Mouse (Mus musculus) liver, embryonic 12.5 days (tissue): ENCODE measurements around the gene Dnajb13. TPM values are rescaled to one million over a fixed set of nuclear protein-coding genes. Genes with fewer than 3 reads are reported as not detected.

Experiments
- ATAC-seq: fragments of 200-750 bp; cut with Nextera tagmentation; 2 replicates; pipeline ENCODE4 v1.8.0; 2017; ENCODE audit warnings: moderate number of reproducible peaks, mild to moderate bottlenecking, moderate library complexity
- H3K27ac ChIP-seq: fragments of 300-500 bp; sonication (generic); 2 replicates; pipeline ENCODE4 v1.5.1; 2016; ENCODE audit warnings: mild to moderate bottlenecking
- H3K27me3 ChIP-seq: fragments of 300-500 bp; sonication (generic); replicated peaks from 2 replicates; pipeline ENCODE4 v1.6.1; 2016; ENCODE audit warnings: mild to moderate bottlenecking, moderate library complexity
- H3K36me3 ChIP-seq: fragments of 300-500 bp; sonication (generic); 2 replicates; pipeline ENCODE4 v1.6.1; 2016; ENCODE audit warnings: mild to moderate bottlenecking, moderate library complexity
- H3K4me1 ChIP-seq: fragments of 300-500 bp; sonication (generic); 2 replicates; pipeline ENCODE4 v1.6.1; 2016
- H3K4me2 ChIP-seq: fragments of 300-500 bp; sonication (generic); 2 replicates; pipeline ENCODE4 v1.6.1; 2016; ENCODE audit warnings: mild to moderate bottlenecking, moderate library complexity
- H3K4me3 ChIP-seq: fragments of 300-500 bp; sonication (generic); 2 replicates; pipeline ENCODE4 v1.5.1; 2016; ENCODE audit warnings: mild to moderate bottlenecking, moderate library complexity
- H3K9ac ChIP-seq: fragments of 300-500 bp; sonication (generic); 2 replicates; pipeline ENCODE4 v1.6.1; 2016; ENCODE audit warnings: mild to moderate bottlenecking, moderate library complexity
- H3K9me3 ChIP-seq: fragments of 300-500 bp; sonication (generic); replicated peaks from 2 replicates; pipeline ENCODE4 v1.6.1; 2016; ENCODE audit warnings: mild to moderate bottlenecking, moderate library complexity
- WGBS: fragments of 180-500 bp; shearing (Covaris S2); methylation state at CpG from one replicate; pipeline ENCODE4 v1.1.7; 2016; ENCODE audit not compliant: insufficient replicate concordance; 5-methylcytosine and 5-hydroxymethylcytosine counted together
- polyA plus RNA-seq: library from polyadenylated mRNA; unstranded; fragments of >200 nt; fragmentation: Nextera tagmentation; extraction: Ambion mirVana; gene quantifications from 2 replicates; pipeline ENCODE4 v1.2.1, GENCODE M21; 2016

Gene Dnajb13
- polyA plus RNA-seq, 1 experiment from 2014 or later = 2.5 TPM

DNA sequence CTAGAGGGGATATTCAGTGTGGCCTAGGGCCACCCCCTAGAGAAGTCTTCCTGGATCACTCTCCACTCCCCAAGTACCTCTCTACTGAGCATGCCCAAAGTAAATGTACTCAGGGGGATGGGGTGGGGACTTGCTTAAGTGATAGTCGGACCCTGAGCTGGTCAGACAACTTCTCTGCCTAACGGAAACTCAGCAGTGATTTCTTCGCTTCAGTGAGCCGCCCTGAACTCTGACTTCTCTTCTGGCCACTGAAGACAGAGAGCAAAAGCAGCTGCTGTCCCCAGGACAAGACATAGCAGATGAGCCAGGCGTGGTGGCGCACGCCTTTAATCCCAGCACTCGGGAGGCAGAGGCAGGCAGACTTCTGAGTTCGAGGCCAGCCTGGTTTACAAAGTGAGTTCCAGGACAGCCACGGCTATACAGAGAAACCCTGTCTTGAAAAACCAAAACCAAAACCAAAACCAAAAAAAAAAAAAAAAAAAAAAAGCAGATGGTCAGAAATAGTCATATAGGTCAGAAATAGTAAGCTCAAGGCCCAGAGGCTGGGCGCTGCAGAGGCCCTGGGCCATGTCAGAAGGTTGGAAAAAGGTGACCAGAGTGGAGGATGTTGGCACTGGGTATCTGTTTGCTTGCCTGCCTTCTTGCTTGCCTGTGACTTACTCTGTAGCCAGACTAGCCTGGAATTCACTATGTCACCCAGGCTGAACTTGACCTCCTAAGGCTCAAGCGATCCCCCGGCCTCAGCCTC is 9.8 kb downstream of the Dnajb13 start:
- Histone ChIP-seq H3K27me3 (peaks cover 15% of the 10 kb centered on the region), H3K4me3 (no peak overlapping the region), H3K4me2 (no peak overlapping the region), H3K9me3 (no peaks in the 10 kb centered on the region), H3K27ac (no peak overlapping the region), H3K36me3 (peaks cover 8% of the 10 kb centered on the region), H3K9ac (no peak overlapping the region), H3K4me1 (peaks cover 53% of the 10 kb centered on the region)
- 75% methylated on average over 13 of the region's 13 CpGs for WGBS
- no peak for ATAC-seq

DNA sequence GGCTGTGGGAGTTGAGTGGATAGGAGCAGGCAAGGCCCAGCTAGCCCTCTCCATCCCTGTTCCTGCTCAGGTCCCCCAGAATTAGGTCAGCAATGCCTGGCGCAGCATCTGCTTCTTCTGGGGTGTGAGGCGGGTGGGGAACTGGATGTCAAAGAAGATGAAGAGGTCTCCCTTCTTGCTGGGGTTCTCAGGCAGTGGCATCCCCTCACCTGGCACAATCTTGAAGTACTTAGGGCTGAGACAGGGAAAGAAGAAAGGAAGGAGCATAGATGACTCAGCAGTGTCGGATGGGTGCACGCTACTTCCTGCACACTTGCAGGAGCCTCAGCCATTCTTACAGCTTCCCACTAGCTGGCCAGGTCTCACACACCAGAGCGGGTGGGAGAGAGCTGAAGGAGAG is 11.7 kb downstream of the Dnajb13 start:
- Histone ChIP-seq H3K9ac (0 out of 2 replicates have a peak overlapping the region, but pooled peaks have one; percentile 39), H3K4me1 (peaks cover 72% of the 10 kb centered on the region), H3K4me3 (no peak overlapping the region), H3K9me3 (no peaks in the 10 kb centered on the region), H3K27ac (peak overlapping the region; percentile 84), H3K36me3 (peaks cover 27% of the 10 kb centered on the region), H3K27me3 (peaks cover 3% of the 10 kb centered on the region; the same call in 1 of the 2 replicates), H3K4me2 (no peak overlapping the region)
- WGBS = 39% methylated on average over 5 of the region's 5 CpGs
- peak; percentile 13; the same call in 1 of the 2 replicates for ATAC-seq

DNA sequence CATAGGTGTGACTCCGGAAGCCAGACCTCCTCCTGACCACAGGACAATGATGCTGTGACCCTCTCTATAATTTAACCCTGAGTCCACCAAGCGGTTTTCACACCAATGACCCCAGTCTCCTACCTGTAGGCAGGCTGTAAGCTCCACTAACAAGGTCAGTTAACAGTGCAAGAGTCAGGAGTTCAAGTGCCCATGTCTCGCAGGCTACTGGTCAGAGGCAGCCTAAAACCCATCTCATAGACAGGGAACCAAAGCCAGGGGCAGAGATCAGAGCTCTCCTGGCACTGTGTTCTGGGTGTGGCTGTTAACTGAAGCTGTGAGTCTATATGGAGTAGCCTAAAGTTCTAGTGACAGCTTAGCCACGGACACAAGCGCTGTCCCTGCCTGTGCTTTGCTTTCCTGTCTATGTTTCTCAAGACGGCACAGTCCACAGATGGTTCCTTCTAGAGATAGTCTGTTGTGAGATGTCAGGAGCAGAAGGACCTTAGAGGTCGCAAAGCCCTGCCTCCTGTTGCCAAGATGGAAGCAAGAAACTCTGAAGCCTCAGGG is 12.3 kb downstream of the Dnajb13 start:
- H3K9me3 ChIP-seq = no peaks in the 10 kb centered on the region
- H3K4me3 ChIP-seq = no peak overlapping the region
- peak overlapping the region; percentile 84 for H3K27ac ChIP-seq
- peaks cover 78% of the 10 kb centered on the region for H3K4me1 ChIP-seq
- H3K36me3 ChIP-seq = peaks cover 33% of the 10 kb centered on the region
- 56% methylated on average over 7 of the region's 7 CpGs for WGBS
- ATAC-seq = peak; percentile 17
- no peaks in the 10 kb centered on the region for H3K27me3 ChIP-seq
- H3K9ac ChIP-seq = peak overlapping the region; percentile 39
- H3K4me2 ChIP-seq = no peak overlapping the region

DNA sequence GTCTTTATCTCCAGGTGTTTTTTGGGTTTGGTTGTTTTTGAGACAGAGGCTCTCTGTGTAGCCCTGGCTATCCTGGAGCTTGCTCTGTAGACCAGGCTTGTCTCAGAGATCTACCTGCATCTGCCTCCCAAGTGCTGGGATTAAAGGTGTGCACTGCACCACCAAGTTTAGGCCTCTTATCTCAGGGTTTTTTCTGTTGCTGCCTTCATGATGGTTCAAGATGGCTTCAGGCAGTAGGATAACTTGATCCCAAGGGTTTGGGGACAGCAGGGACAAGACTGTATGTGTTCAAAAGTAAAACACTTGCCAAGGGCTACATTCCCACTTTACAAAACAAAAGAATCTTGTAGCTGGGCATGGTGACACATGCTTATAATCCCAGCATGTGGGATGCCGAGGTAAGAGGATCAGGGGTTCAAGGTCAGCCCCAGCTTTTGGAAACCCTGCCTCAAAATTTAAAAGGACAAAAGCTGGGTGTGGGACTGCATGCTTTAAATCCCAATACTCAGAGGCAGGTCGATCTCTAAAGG is 12.9 kb downstream of the Dnajb13 start:
- no peak overlapping the region for H3K4me3 ChIP-seq
- 55% methylated on average over 2 of the region's 2 CpGs for WGBS
- H3K9me3 ChIP-seq = no peaks in the 10 kb centered on the region
- ATAC-seq = no peak
- H3K4me2 ChIP-seq = no peak overlapping the region
- peak overlapping the region; percentile 84 for H3K27ac ChIP-seq
- H3K27me3 ChIP-seq = no peaks in the 10 kb centered on the region
- peaks cover 83% of the 10 kb centered on the region for H3K4me1 ChIP-seq
- H3K36me3 ChIP-seq = peaks cover 38% of the 10 kb centered on the region
- peak overlapping the region; percentile 39 for H3K9ac ChIP-seq

DNA sequence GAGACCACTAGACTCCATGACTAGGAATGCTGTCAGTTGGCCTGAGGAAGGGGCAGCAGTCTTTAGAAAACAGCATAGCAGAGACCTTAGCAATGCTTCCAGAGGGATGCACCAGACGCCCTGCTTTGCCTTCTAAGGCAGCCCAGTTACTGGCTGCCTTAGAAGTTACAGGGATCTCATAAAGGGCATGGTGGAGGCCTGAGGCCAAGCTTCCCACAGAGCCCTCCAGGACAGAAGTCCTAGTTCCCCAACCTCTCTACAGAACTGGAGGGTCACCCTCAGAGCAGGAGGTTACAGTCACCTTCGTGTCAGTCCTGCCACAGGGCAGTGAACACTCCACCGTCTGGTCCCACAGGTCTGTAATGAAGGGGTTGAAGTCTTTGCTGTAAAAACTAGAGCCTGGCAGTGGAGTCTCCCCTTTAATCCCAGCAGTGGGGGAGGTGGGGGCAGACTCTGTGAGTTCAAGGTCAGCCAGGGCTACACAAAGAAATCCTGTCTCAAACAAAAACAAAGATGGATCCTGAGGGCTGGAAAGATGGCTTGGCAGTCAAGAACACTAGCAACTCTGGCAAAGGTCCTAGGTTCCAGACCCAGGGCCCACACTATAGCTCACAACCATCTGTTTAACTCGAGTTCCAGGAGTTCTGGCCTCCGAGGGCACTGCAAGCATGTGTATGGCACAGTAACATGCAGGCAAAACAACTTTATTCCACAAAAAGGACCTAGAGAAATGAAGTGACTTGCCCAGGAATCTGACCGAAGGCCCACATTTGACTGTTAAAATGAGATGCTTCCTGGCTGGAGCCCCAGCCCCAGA is 13.5 kb downstream of the Dnajb13 start:
- Histone ChIP-seq H3K4me2 (no peak overlapping the region), H3K9me3 (no peaks in the 10 kb centered on the region), H3K27ac (peak overlapping the region; percentile 84), H3K4me3 (no peak overlapping the region), H3K4me1 (peaks cover 86% of the 10 kb centered on the region), H3K27me3 (no peaks in the 10 kb centered on the region), H3K36me3 (peaks cover 45% of the 10 kb centered on the region), H3K9ac (no peak overlapping the region)
- peak; percentile 41 for ATAC-seq
- 56% methylated on average over 6 of the region's 6 CpGs for WGBS

DNA sequence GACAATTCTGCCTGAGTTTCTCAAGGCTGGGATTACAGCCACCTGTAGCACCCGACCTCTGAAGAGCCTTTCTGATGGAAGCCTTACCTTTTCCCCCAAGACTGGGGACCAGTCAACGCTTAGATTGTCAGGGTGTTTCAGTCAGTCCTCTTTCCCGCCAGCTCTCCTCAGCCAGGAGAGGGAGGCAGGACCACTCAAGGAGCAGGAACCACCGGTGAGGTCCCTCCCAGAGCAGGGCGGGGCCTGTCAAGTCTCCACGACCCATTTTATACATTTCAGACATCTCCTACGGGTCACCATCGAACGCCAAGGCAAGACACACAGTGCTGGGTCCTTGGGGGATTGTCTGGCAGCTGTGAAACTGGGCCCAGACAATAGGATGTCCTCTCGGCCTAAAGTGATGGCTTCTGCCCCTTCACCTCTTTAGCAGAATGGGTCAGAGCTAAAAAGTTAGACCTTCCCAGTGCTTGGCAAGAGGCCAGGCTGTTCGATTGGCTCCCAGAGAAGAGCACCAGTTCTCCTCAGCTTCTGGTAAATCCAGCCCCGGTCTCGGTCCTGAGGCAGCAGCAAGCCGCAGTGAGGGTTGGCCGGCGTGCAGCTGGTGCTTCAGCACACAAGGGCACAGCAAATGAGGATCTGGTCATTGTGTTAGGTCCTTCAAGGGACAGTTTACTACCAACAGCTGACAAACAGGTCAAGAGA is 14.3 kb downstream of the Dnajb13 start:
- no peaks in the 10 kb centered on the region for H3K27me3 ChIP-seq
- no peak overlapping the region; the same call in 1 of the 2 replicates for H3K9ac ChIP-seq
- peak; percentile 9 for ATAC-seq
- peaks cover 53% of the 10 kb centered on the region for H3K36me3 ChIP-seq
- H3K4me1 ChIP-seq = peaks cover 94% of the 10 kb centered on the region
- H3K9me3 ChIP-seq = no peaks in the 10 kb centered on the region
- no peak overlapping the region for H3K4me3 ChIP-seq
- no peak overlapping the region for H3K4me2 ChIP-seq
- H3K27ac ChIP-seq = peak overlapping the region; percentile 84
- 64% methylated on average over 16 of the region's 16 CpGs for WGBS

DNA sequence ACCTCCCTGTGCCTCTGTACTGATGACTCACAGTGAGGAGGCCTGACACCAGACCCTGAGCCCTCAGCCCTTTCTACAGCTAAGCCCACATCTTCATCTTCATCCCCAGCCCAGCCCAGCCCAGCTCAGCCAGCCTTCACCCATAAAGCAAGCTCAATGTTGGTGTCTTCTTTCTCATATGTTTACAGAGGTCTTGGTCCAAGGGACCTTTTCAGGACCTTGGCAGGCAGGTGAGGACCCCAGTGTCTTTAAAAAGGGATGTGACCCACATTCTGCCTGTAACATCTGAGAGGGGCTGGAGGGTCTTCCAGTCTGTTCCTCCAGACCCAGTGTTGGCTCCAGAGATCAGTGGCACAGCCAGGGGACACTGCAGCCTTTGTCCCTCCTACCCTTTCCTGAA is 15.3 kb downstream of the Dnajb13 start:
- H3K4me3 ChIP-seq = no peak overlapping the region
- no peaks in the 10 kb centered on the region for H3K9me3 ChIP-seq
- H3K27ac ChIP-seq = peak overlapping the region; percentile 84
- peaks cover 63% of the 10 kb centered on the region for H3K36me3 ChIP-seq
- no peaks in the 10 kb centered on the region for H3K27me3 ChIP-seq
- peak overlapping the region; percentile 10 for H3K9ac ChIP-seq
- ATAC-seq = no peak
- H3K4me2 ChIP-seq = no peak overlapping the region
- peaks cover 99% of the 10 kb centered on the region for H3K4me1 ChIP-seq

DNA sequence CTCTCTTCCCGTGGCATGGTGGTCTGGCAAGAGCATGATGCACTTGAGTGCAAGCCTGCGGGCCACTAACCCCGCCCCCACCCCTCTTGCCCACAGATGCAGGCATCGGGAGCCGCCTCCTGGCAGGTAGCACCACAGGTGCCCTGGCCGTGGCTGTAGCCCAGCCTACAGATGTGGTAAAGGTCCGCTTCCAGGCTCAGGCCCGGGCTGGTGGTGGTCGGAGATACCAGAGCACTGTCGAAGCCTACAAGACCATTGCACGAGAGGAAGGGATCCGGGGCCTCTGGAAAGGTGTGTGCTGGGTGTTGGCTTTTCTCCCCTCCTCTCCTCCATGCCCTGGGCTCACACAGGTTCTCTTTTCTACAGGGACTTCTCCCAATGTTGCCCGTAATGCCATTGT is 16.8 kb downstream of the Dnajb13 start:
- no peaks in the 10 kb centered on the region for H3K9me3 ChIP-seq
- ATAC-seq = no peak
- H3K36me3 ChIP-seq = peaks cover 69% of the 10 kb centered on the region
- peak overlapping the region; percentile 84; the same call in 1 of the 2 replicates for H3K27ac ChIP-seq
- H3K27me3 ChIP-seq = no peaks in the 10 kb centered on the region
- peaks cover 90% of the 10 kb centered on the region for H3K4me1 ChIP-seq
- H3K4me3 ChIP-seq = no peak overlapping the region
- peak overlapping the region; percentile 39; the same call in 1 of the 2 replicates for H3K9ac ChIP-seq
- peak overlapping the region; percentile 94 for H3K4me2 ChIP-seq
- 88% methylated on average over 13 of the region's 13 CpGs for WGBS

DNA sequence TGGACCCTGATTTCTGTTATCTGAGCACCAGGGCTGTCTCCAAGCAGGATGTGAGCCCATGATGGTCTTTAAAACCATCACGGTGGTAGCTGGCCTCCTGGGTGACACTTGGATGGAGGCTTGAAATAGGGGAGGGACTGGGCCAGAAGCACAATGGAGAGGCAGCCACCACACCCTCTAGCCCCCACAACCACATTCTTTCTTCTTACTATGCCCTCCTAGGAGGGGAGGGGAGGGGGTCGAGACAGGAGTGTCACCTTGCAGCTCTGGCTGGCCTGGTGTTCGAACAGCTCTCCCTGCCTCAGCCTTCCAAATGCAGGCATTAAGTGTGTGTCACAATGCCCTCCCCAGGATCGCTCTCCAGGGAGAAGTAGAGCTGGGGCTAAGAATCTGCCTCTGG is 17.4 kb downstream of the Dnajb13 start:
- Histone ChIP-seq H3K27ac (peak overlapping the region; percentile 84), H3K27me3 (no peaks in the 10 kb centered on the region), H3K9me3 (no peaks in the 10 kb centered on the region), H3K4me3 (peak overlapping the region; percentile 82), H3K4me2 (peak overlapping the region; percentile 94), H3K9ac (peak overlapping the region; percentile 95), H3K4me1 (peaks cover 89% of the 10 kb centered on the region), H3K36me3 (peaks cover 69% of the 10 kb centered on the region)
- no peak for ATAC-seq
- 75% methylated on average over 4 of the region's 4 CpGs for WGBS

DNA sequence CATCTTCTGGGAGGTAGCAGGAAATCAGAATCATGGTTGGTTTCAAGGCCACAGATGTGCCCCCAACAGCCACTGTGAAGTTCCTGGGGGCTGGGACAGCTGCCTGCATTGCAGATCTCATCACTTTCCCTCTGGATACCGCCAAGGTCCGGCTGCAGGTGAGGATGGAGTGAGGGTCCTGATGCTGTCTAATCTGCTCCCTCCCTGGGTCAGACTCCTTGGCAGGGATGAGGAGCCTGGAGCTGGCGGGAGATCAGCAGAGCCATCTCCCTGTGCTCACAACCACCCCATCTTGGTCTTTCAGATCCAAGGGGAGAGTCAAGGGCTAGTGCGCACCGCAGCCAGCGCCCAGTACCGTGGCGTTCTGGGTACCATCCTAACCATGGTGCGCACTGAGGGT is 18.0 kb downstream of the Dnajb13 start:
- H3K36me3 ChIP-seq = peaks cover 69% of the 10 kb centered on the region
- no peaks in the 10 kb centered on the region for H3K9me3 ChIP-seq
- peaks cover 89% of the 10 kb centered on the region for H3K4me1 ChIP-seq
- H3K27me3 ChIP-seq = no peaks in the 10 kb centered on the region
- H3K4me2 ChIP-seq = peak overlapping the region; percentile 94
- peak overlapping the region; percentile 91 for H3K27ac ChIP-seq
- peak overlapping the region; percentile 82 for H3K4me3 ChIP-seq
- peak overlapping the region; percentile 95 for H3K9ac ChIP-seq
- 98% methylated on average over 9 of the region's 9 CpGs for WGBS
- no peak for ATAC-seq

DNA sequence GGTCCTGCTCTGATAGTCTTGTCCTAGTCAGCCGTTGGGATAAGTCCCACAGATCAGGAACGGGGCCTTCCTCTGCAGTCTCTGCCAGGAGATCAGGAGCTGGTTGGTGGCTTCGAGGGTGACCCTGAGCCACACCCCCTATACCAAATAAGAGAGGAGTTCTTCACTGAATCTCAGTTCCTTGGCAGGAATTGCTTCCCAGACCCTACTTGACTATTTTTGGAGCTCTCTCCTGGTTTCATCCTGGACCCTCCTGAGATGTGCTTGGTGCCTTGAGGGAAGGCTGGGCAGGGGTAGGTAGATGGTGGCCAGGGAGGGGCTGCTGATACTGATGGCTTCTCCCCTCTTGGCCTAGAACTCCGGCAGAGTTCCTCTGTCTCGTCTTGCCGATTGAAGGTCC is 18.4 kb downstream of the Dnajb13 start:
- Histone ChIP-seq H3K9me3 (no peaks in the 10 kb centered on the region), H3K27ac (peak overlapping the region; percentile 91), H3K4me2 (peak overlapping the region; percentile 94), H3K36me3 (peaks cover 69% of the 10 kb centered on the region), H3K4me3 (peak overlapping the region; percentile 82), H3K27me3 (no peaks in the 10 kb centered on the region), H3K4me1 (peaks cover 87% of the 10 kb centered on the region), H3K9ac (peak overlapping the region; percentile 95)
- ATAC-seq = no peak
- WGBS = 84% methylated on average over 6 of the region's 6 CpGs
